Mouse (Mus musculus) thymus, adult 2 months (tissue): ENCODE results near the gene Fbxo47. TPM values are rescaled to one million over a fixed set of nuclear protein-coding genes. Genes with fewer than 3 reads are reported as not detected.

Source experiments
- DNase-seq: peaks from one replicate; pipeline ENCODE4 v3.0.0; 2021
- H3K27ac ChIP-seq: fragments of 200-500 bp; 2 replicates; pipeline ENCODE4 v1.5.1; 2012; ENCODE audit warnings: low read length, control low read depth; ENCODE audit not compliant: control insufficient read depth, insufficient read depth
- H3K27me3 ChIP-seq: fragments of 200-500 bp; 2 replicates; pipeline ENCODE4 v1.6.1; 2012; ENCODE audit warnings: mild to moderate bottlenecking, low read length, moderate library complexity, mixed read lengths; ENCODE audit not compliant: control insufficient read depth, insufficient read depth
- H3K36me3 ChIP-seq: fragments of 200-500 bp; 2 replicates; pipeline ENCODE4 v1.6.1; 2012; ENCODE audit warnings: mild to moderate bottlenecking, low read length, moderate library complexity; ENCODE audit not compliant: control insufficient read depth, insufficient read depth
- H3K4me1 ChIP-seq: fragments of 200-500 bp; replicated peaks from 2 replicates; pipeline ENCODE4 v1.6.1; 2012; ENCODE audit warnings: low read length; ENCODE audit not compliant: control insufficient read depth, insufficient read depth
- H3K4me3 ChIP-seq: fragments of 200-500 bp; 2 replicates; pipeline ENCODE4 v1.5.1; 2012; ENCODE audit warnings: mild to moderate bottlenecking, low read length, control low read depth, moderate library complexity; ENCODE audit not compliant: control insufficient read depth, insufficient read depth
- CTCF ChIP-seq: fragments of 200-500 bp; IDR thresholded peaks from 2 replicates; pipeline ENCODE4 v1.5.1; 2012; ENCODE audit warnings: mild to moderate bottlenecking, control low read depth, low read length, moderate library complexity, borderline replicate concordance; ENCODE audit not compliant: control insufficient read depth, poor library complexity, insufficient read depth; ENCODE audit errors: extremely low read depth
- POLR2A ChIP-seq: fragments of 200-500 bp; IDR thresholded peaks from 2 replicates; pipeline ENCODE4 v1.6.1; 2012; ENCODE audit warnings: mild to moderate bottlenecking, low read length, control low read depth, moderate library complexity; ENCODE audit not compliant: control insufficient read depth, poor library complexity, insufficient read depth; ENCODE audit errors: extremely low read depth
- WGBS: fragments of 180-500 bp; shearing (Covaris S2); methylation state at CpG from one replicate; pipeline ENCODE4 v1.1.7; 2018; 5-methylcytosine and 5-hydroxymethylcytosine counted together
- polyA plus RNA-seq: library from polyadenylated mRNA; depleted of rRNA; stranded (reverse); fragments of >200 nt; gene quantifications from 2 replicates; pipeline ENCODE4 v1.2.3, GENCODE M21; 2012

Fbxo47 gene
- polyA plus RNA-seq, 1 experiment, result 0.19 TPM

GRCm38 (mm10) chr11:97904801-97905200 is 20.8 kb upstream of the Fbxo47 start:
- no peak overlapping the region for H3K27ac ChIP-seq
- H3K4me3 ChIP-seq, result no peak overlapping the region
- no peaks in the 10 kb centered on the region for H3K27me3 ChIP-seq
- no peak for DNase-seq
- peaks cover 5% of the 10 kb centered on the region for H3K4me1 ChIP-seq
- no peaks in the 10 kb centered on the region for H3K36me3 ChIP-seq
- WGBS, result 92% methylated on average over 13 of the region's 13 CpGs
- TF ChIP-seq CTCF (no peak), POLR2A (no peak)

- Histone ChIP-seq H3K27ac (no peak overlapping the region), H3K4me1 (peaks cover 5% of the 10 kb centered on the region), H3K27me3 (no peaks in the 10 kb centered on the region), H3K36me3 (no peaks in the 10 kb centered on the region), H3K4me3 (no peak overlapping the region)
- TF ChIP-seq CTCF (no peak), POLR2A (no peak)
- no peak for DNase-seq
- 23% methylated on average over 6 of the region's 6 CpGs for WGBS
Measured at GRCm38 (mm10) chr11:97901806-97902205, 17.9 kb upstream of the Fbxo47 start.

GRCm38 (mm10) chr11:97899822-97900221 is 15.9 kb upstream of the Fbxo47 start:
- Histone ChIP-seq H3K27ac (no peak overlapping the region), H3K4me3 (no peak overlapping the region), H3K27me3 (no peaks in the 10 kb centered on the region), H3K4me1 (no peaks in the 10 kb centered on the region; the same call in 1 of the 2 replicates), H3K36me3 (no peaks in the 10 kb centered on the region)
- DNase-seq, result peak; percentile 84
- WGBS, result 4% methylated on average over 2 of the region's 2 CpGs
- no peak for TF ChIP-seq POLR2A

- H3K27me3 ChIP-seq, result no peaks in the 10 kb centered on the region
- H3K27ac ChIP-seq, result no peak overlapping the region
- no peaks in the 10 kb centered on the region for H3K36me3 ChIP-seq
- DNase-seq, result no peak
- WGBS, result 75% methylated on average over 3 of the region's 3 CpGs
- no peak for TF ChIP-seq POLR2A
- no peak for TF ChIP-seq CTCF
- no peak overlapping the region for H3K4me3 ChIP-seq
- no peaks in the 10 kb centered on the region for H3K4me1 ChIP-seq
Measured at GRCm38 (mm10) chr11:97897568-97898185, 13.7 kb upstream of the Fbxo47 start.

GRCm38 (mm10) chr11:97896655-97897054 is 12.7 kb upstream of the Fbxo47 start:
- Histone ChIP-seq H3K4me1 (no peaks in the 10 kb centered on the region), H3K27ac (no peak overlapping the region), H3K27me3 (no peaks in the 10 kb centered on the region), H3K36me3 (no peaks in the 10 kb centered on the region), H3K4me3 (no peak overlapping the region)
- DNase-seq, result no peak
- 82% methylated on average over 4 of the region's 4 CpGs for WGBS
- TF ChIP-seq POLR2A (no peak), CTCF (no peak)

GRCm38 (mm10) chr11:97891821-97892220 is 7.9 kb upstream of the Fbxo47 start:
- TF ChIP-seq POLR2A (no peak), CTCF (no peak)
- WGBS, result 87% methylated on average over 5 of the region's 5 CpGs

More at GRCm38 (mm10) chr11:97891821-97892220, 7.9 kb upstream of the Fbxo47 start:
- Histone ChIP-seq H3K27me3 (no peaks in the 10 kb centered on the region), H3K4me1 (no peaks in the 10 kb centered on the region), H3K36me3 (no peaks in the 10 kb centered on the region), H3K4me3 (no peak overlapping the region), H3K27ac (no peak overlapping the region)
- no peak for DNase-seq
